21 mouse cellular contexts compared by ENCODE assay signal in genomic region chr19:18582887-18583286, GRCm38 (mm10). TPM values are rescaled to one million over a fixed set of nuclear protein-coding genes. Genes with fewer than 3 reads are reported as not detected.
DNase-seq lines count a peak whose midpoint lies in the region; ATAC-seq and TF ChIP-seq lines count a peak whose summit lies in the region.
"Had no signal": no experiment of that assay in that cellular context is flagged by ENCODE, and none has a peak within 500 bp of the region (broad histone marks: within the 10 kb centered on the region; RNA-seq: fewer than 3 reads in every experiment).

No protein-coding gene starts in this region.

- peaks cover 3% of the 10 kb centered on the region for H3K36me3 ChIP-seq in liver, embryonic 16.5 days (ENCODE audit: control insufficient read depth, insufficient read depth)
- H3K36me3 ChIP-seq in macrophage (ENCODE audit: inconsistent target) = peaks cover 53% of the 10 kb centered on the region

- no peak overlapping the region for H3K4me2 ChIP-seq in liver, embryonic 16.5 days (ENCODE audit: low read depth, low read length)
- H3K4me2 ChIP-seq: embryonic facial prominence, embryonic 13.5 days; forebrain, embryonic 13.5 days; heart, embryonic 13.5 days; hindbrain, embryonic 13.5 days had no signal

- intact Hi-C loops in gastrocnemius, postnatal 14 days (cut with DNase I; ENCODE audit: low total_unique reads) = no loop called here

- H3K4me3 ChIP-seq in liver, embryonic 16.5 days (ENCODE audit: low read depth, low read length) = no peak overlapping the region
- no peak overlapping the region for H3K4me3 ChIP-seq in bone marrow, adult 2 months (replicated peaks; ENCODE audit: control insufficient read depth, low read depth, low read length)
- H3K4me3 ChIP-seq in macrophage (ENCODE audit: inconsistent target) = no peak overlapping the region
- H3K4me3 ChIP-seq: embryonic facial prominence, embryonic 13.5 days; forebrain, embryonic 13.5 days; heart, embryonic 13.5 days; hindbrain, embryonic 13.5 days had no signal

- TF ChIP-seq POLR2A in bone marrow, adult 2 months (IDR thresholded peaks at IDR 0.05; ENCODE audit: borderline replicate concordance, control insufficient read depth, low read depth, low read length) = no peak

- 37% methylated on average over 6 of the region's 6 CpGs for WGBS in liver, embryonic 16.5 days (ENCODE audit: insufficient replicate concordance)
- 31% methylated on average over 6 of the region's 6 CpGs for WGBS in bone marrow, adult 2 months
- WGBS in macrophage (ENCODE audit: missing documents) = 24% methylated on average over 6 of the region's 6 CpGs

- no peaks in the 10 kb centered on the region for H3K9me3 ChIP-seq in liver, embryonic 16.5 days (replicated peaks; ENCODE audit: control insufficient read depth, low read length)
- H3K9me3 ChIP-seq: embryonic facial prominence, embryonic 13.5 days; forebrain, embryonic 13.5 days; heart, embryonic 13.5 days; hindbrain, embryonic 13.5 days had no signal

- TF ChIP-seq CTCF in bone marrow, adult 2 months (IDR thresholded peaks at IDR 0.05; ENCODE audit: control insufficient read depth, insufficient read depth, low read length) = no peak

- peak overlapping the region; percentile 16; the same call in 1 of the 2 replicates for H3K27ac ChIP-seq in liver, embryonic 16.5 days (ENCODE audit: low read length)
- peak overlapping the region; percentile 59; the same call in 1 of the 2 replicates for H3K27ac ChIP-seq in bone marrow, adult 2 months (ENCODE audit: control insufficient read depth, insufficient read depth, low read depth, low read length, poor library complexity)
- peak overlapping the region; percentile 8 for H3K27ac ChIP-seq in macrophage
- H3K27ac ChIP-seq: embryonic facial prominence, embryonic 13.5 days; forebrain, embryonic 13.5 days; heart, embryonic 13.5 days; hindbrain, embryonic 13.5 days had no signal

- H3K27me3 ChIP-seq in liver, embryonic 16.5 days (ENCODE audit: control insufficient read depth, insufficient read depth, low read depth, low read length) = no peaks in the 10 kb centered on the region
- H3K27me3 ChIP-seq: CH12.LX; embryonic facial prominence, embryonic 13.5 days; forebrain, embryonic 13.5 days; heart, embryonic 13.5 days; hindbrain, embryonic 13.5 days; Patski had no signal

- no peaks in the 10 kb centered on the region; the same call in 1 of the 2 replicates for H3K4me1 ChIP-seq in liver, embryonic 16.5 days (ENCODE audit: control insufficient read depth, low read depth, low read length)
- peaks cover 8% of the 10 kb centered on the region for H3K4me1 ChIP-seq in bone marrow, adult 2 months (ENCODE audit: control insufficient read depth, insufficient read depth, low read length)

- no peak for ATAC-seq in liver, embryonic 16.5 days (ENCODE audit: low read depth)
- ATAC-seq in neutrophil, adult 5-6 weeks (ENCODE audit: extremely low read depth, insufficient number of reproducible peaks, low FRiP score, poor library complexity, severe bottlenecking) = peak; percentile 71
- ATAC-seq: forebrain, embryonic 13.5 days; forebrain, postnatal 0 days; Patski had no signal

- H3K9ac ChIP-seq in liver, embryonic 16.5 days (ENCODE audit: low read depth, low read length) = no peak overlapping the region
- H3K9ac ChIP-seq: embryonic facial prominence, embryonic 13.5 days; forebrain, embryonic 13.5 days; forebrain, postnatal 0 days; heart, embryonic 13.5 days; hindbrain, embryonic 13.5 days had no signal

- H3K79me2 ChIP-seq in macrophage (ENCODE audit: inconsistent target) = peaks cover 43% of the 10 kb centered on the region; the same call in 1 of the 2 replicates

- DNase-seq in liver = no peak
- DNase-seq in gastrocnemius, postnatal 14 days = no peak
- no peak for DNase-seq in neural tube, embryonic 10.5 days (ENCODE audit: extremely low spot score, low spot score)
- DNase-seq: adrenal gland, adult 8-10 months; adrenal gland, postnatal 36 days; cerebellum, adult 11 months; cerebellum, adult 9-10 months; cerebellum, postnatal 25 days; forebrain, postnatal 0 days; gastrocnemius, postnatal 25 days; heart, postnatal 4 days had no signal

RNA-seq across cellular contexts. Expression of gene Ostf1, which starts 48.7 kb away (rescaled TPM):
- 58.2 and 60.6 TPM in 2 replicates for polyA plus RNA-seq in liver, embryonic 16.5 days (2015; fragmentation: Nextera tagmentation; extraction: Ambion mirVana)
- polyA plus RNA-seq in bone marrow, adult 2 months (2011; ENCODE audit: insufficient read depth, insufficient read length, low replicate concordance, missing spikeins) = 32.5 and 64.7 TPM in 2 replicates
- total RNA-seq in macrophage (2018; cell fraction: chromatin; rRNA removed) = 100 to 1,000 TPM in 20 of 26 experiments, 10 to 100 TPM in 6; 48.7 to 282 (median 168) TPM
- 100 to 1,000 TPM; 397 to 624 (median 488) TPM for total RNA-seq in macrophage (2018; cell fraction: cytosol; rRNA removed)
- total RNA-seq in macrophage (2018; cell fraction: nucleus; rRNA removed) = 100 to 1,000 TPM in 24 of 26 experiments, 10 to 100 TPM in 2; 89.5 to 224 (median 144) TPM
- polyA plus RNA-seq in macrophage (2018) = 515 to 693 TPM (median 583 TPM) in 3 replicates
- total RNA-seq in neutrophil, adult 5-6 weeks (2017) = 401 and 405 TPM in 2 replicates
- 10 to 100 TPM; 32.2 to 36.5 TPM for total RNA-seq in gastrocnemius, postnatal 14 days (2021)

RNA-seq across cellular contexts. Expression of gene Nmrk1, which starts 48.9 kb away (rescaled TPM):
- 5.6 and 6.1 TPM in 2 replicates for polyA plus RNA-seq in liver, embryonic 16.5 days (2015; fragmentation: Nextera tagmentation; extraction: Ambion mirVana)
- polyA plus RNA-seq in bone marrow, adult 2 months (2011; ENCODE audit: insufficient read depth, insufficient read length, low replicate concordance, missing spikeins) = 3.0 and 14.9 TPM in 2 replicates
- 100 to 1,000 TPM in 4 of 26 experiments, 10 to 100 TPM in 22; 13.6 to 128 (median 43.0) TPM for total RNA-seq in macrophage (2018; cell fraction: chromatin; rRNA removed)
- total RNA-seq in macrophage (2018; cell fraction: cytosol; rRNA removed) = 10 to 100 TPM in 18 of 26 experiments, 1 to 10 TPM in 8; 5.3 to 26.5 (median 12.8) TPM
- 100 to 1,000 TPM in 1 of 26 experiments, 10 to 100 TPM in 25; 11.7 to 114 (median 31.0) TPM for total RNA-seq in macrophage (2018; cell fraction: nucleus; rRNA removed)
- polyA plus RNA-seq in macrophage (2018) = 16.2 to 41.4 TPM (median 17.9 TPM) in 3 replicates
- 15.2 and 16.5 TPM in 2 replicates for total RNA-seq in neutrophil, adult 5-6 weeks (2017)
- total RNA-seq in gastrocnemius, postnatal 14 days (2021) = 1 to 10 TPM; 2.4 to 3.6 TPM

Comparison
In these comparisons a context has a peak if more than half of its experiments do, and no peak if none do; other contexts are left out.
1. H3K27ac ChIP-seq: peak in every context shown above with its lines; median percentile 59 in bone marrow, adult 2 months; 16 in liver, embryonic 16.5 days; 8 in macrophage.